Mouse (Mus musculus): ENCODE data around the gene Meltf.
"Not testable (repeated sequence)": the region's sequence is repeated elsewhere in the genome, so short reads cannot be mapped to it uniquely, and the experiment has no call there.

Meltf gene

DNA sequence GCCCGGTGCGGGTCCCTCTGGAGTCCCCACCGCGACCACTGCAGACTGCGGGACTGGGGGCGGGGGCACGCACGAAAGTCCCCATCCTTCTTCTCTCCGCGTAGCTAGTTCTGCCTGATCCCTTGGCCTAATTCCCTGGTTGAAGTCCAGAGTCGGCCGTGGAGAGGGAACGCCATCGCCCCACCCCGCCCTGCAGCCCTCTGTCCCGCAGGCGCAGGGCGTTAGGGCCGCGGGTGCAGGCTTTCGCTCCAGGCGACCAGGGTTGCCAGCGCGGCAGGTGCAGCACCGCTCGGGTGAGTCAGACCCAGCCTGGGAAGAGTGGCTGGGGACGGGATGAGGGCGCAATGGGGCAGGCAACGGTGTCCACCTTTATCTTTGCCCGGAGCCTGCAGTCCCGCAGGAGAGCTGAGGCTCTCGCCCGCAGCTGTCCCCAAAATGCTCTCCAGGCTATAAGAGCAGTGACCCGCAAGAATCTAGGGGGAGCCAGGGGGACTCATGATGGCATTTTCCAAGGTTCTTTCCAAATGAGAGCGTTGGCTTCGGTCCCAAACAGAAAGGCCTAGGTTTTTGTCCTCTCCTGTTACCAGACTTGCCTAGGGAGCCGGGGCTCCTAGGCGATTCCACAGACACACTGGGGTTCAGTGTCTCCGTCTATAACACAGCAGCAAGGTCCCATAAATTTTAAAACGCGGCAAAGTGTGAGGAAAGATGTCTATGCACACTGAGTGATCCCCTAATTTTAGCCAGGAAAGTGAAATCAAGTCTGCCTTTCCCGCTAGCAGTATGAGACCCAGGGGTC, 55.3 kb downstream of the Meltf start, which contains the start of gene Pigz:
TSS of gene Pigz (plus strand) at position 101 of the 799 bp plus-strand sequence.
- DNase-seq (ENCODE audit: low spot score), result no peak

DNA sequence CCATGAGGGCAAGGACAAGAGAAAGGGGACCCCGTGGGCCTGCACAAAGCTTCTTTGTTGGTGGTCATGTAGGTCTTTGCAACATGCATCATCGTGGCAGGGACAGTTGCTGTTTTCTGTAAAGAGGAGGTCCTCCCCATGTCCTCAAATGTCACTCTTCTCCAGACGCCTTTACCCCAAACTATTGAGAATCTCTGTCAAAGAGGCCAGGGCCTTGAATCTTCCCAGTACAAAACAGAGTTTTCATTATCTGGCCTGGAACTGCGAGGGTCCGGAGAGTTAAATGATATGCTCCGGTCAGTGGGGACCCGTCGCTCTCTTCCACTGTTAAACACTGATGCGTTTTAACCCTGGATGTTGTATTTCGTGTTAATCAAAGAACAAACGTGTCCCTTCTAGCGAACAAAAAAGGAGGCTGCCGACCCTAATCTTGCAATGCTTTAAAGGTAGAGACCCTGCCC, 56.0 kb downstream of the Meltf start:
- no peak for DNase-seq (ENCODE audit: low spot score)

DNA sequence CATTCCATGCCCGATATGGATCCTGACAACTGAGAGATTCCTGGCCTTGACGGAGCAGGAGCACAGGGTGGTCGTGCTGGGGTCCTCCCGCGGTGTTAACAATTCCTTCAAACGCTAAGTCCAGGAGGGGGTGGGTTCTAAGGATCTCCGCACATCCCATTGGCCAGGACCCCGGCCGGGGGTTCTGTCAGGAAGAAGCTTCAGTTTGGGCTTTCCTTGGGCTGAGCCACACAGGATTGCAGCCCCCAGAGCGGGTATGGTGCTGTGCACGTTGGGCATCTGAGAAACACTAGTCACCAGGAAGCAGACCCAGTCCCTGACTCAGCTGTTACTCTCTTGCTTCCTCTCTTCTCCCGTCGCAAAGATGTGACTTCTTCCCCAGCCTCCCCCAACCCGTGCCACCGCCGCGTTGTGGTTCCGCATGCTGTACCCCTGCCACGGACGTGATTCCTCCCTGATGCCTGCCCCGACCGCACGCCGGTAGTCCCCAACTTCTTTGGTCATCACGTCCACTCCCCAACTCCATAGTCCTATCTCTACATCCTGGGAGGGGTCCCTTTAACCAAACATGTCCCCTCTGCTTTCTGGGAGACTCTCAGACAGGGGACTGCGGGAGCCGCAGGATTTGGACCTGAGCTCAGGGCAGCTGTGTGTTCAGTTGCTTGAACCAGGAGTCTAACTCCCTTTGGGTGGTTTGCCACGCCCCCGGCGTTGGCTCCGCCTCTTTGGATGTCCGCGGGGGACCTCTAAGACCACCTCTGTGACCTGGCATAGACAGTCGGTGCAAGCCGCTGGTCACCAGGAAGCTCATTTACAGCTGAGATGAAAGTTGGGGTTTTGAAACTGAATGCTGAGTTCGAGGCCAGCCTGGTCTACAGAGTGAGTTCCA, 56.7 kb downstream of the Meltf start:
- no peak for DNase-seq (ENCODE audit: low spot score)

DNA sequence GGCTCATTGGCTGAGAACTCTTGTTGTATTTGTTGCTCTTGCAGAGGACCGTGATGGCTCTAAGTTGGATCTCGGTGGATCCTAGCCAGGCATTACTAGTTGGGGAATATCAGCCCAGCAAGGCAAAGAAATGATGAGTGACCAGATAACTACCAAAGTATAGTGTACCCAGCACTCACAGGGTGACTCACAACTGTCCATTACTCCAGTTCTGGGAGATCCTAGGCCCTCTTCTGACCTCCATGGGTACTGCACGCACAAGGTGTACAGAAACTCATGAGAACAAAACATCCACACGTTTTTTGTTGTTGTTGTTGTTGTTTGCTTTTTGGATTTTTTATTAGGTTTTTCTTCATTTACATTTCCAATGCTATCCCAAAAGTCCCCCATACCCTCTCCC, 58.0 kb downstream of the Meltf start:
- DNase-seq (ENCODE audit: low spot score), result no peak

DNA sequence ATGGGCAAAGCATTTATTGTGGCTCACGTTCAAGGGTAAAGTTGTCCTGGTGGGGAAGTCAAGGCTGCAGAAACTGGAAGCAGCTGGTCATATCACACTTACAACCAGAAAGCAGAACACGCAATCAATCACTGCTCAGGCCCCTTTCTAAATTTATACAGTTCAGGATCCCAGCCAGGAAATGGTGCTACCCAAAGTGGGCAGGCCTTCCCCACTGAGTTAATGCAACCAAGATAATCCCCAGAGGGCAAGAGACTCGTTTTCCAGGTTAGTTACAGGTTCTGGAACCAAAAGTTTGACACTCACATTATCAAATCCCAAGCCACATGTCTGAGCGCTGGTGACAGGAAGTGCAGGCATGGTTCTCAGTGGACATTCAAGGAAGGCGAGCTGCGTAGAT, 60.2 kb downstream of the Meltf start:
- no peak for DNase-seq (ENCODE audit: low spot score)

DNA sequence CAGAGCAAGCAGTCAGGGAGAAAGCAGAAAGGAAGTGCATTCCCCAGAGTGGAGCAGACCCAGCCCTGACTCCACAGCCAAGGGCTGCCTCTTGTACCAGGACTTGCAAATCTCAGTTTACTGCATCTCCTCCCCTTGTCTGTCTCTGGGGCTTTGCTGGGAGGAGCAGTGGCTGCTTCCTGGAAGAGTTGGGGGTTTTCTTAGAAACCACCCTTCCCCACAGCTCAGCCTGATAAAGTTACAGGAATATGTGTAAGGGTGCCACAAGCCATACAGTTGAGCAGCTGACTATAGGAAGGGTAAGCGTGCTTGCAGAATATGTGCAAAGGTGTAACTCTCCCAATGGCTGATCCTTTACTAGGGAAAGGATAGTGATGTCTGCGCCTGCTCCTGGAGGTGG, 62.0 kb downstream of the Meltf start:
- DNase-seq (ENCODE audit: low spot score), result no peak

DNA sequence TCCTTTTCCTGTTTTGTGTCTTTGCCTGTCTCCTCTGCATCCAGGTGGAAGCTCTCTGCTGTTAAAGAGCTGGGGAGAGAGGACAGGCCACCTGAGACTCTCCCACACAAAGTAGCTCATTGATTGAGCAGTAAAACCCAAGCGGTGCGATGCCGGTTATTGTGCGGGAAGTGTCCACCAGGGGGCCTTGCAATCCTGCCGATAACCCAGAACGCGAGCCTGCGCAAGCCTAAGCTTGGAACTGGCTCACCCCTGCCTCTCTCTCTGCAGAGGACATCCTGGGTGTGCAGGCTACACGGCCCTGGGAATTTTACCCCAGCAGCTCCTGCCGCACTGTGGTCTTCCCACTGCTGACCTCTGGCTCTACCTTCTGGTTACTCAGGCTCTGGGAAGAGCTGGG, 65.4 kb downstream of the Meltf start:
- peak; percentile 55 for DNase-seq (ENCODE audit: low spot score)

DNA sequence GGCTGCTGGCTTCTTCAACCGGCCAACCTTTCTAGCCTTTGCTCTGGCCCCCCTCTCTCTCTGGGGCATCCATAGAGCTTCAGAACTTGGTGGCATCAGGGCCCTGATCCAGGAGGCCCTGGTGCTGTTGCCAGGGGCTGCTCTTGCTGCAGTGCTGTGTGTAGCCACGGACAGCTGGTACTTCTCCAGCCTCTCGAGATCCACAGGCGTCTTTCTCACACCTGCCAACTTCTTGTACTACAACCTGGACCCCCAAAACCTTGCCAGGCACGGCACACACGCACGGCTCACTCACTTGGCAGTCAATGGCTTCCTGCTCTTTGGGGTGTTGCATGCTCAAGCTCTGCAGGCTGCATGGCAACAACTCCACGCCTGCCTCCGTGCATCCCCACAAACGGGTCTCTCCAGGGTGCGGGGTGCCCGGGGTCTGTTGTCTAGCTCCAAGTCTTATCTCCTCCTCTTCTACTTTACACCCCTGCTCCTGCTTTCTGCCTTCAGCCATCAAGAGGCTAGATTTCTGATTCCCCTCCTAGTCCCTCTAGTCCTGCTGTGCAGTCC, 66.2 kb downstream of the Meltf start:
- no peak for DNase-seq (ENCODE audit: low spot score)

DNA sequence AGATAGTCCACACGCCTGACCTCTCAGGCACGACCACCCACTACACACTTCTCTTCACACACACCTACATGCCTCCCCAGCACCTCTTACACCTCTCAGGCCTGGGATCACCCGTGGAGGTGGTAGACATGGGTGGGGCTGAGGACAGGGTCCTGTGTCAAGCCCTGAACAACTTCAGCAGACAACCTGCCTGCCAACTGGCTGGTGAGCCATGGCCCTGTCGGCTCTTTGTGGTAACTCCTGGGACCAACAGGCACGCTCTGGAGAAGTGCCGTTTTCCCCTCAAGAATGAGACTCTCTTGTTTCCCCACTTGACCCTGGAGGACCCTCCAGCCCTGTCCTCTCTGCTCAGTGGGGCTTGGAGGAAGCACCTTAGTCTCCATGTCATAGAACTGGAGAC, 66.8 kb downstream of the Meltf start:
- no peak for DNase-seq (ENCODE audit: low spot score)

DNA sequence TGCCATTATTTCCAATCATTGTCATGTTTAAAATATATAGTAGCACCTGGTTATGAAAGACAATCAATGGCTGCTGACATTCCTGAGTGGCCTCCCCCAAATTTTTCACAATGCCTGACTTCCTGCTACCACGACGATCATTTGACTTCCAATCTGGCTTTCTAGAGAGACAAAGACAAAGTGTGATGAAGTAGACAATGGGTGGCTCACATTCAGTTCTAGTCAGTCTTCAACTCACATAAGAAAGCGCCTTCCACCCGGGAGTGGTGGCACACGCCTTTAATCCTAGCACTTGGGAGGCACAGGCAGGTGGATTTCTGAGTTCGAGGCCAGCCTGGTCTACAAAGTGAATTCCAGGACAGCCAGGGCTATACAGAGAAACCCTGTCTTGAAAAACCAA, 67.4 kb downstream of the Meltf start:
- not testable (repeated sequence) for DNase-seq (ENCODE audit: low spot score)

DNA sequence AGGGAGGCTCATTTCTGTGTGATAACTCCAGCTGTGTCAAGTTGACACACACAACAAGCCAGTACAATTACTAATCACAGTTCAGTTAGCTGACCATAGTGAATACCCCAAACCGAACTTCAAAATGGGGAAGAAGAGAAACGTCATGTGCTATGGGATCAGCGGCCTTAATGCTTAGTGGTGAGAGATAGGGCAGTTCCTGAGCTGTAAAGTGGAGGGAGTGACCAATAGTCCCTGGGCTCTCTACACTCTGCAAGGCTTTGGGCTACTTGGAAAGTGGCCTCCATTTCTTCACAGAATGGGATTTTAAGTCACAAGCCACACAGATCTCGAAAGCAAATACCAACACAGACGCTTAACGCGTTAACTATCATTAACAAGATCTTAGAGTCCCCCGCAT, 68.7 kb downstream of the Meltf start:
- DNase-seq (ENCODE audit: low spot score), result no peak

DNA sequence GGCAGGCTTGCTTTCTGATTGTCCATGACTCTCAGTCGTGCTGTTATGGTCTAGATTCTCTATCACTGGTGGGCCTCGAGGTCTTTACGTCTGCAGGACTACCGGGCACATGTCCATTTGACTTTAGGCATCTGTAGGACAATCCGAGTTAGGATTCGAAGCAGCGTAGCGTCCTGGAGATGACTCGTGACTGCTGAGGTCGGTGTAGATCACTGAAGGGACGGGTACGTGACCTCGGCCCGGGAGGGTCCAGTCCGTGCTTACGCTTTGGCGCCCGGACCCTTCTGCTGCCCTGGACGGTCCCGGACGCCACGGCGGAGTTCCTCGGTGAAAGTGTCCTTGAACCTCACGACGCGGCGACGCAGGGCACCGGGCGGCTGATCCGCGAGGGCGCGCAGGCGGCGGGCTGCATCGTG, 69.3 kb downstream of the Meltf start:
- DNase-seq (ENCODE audit: low spot score), result no peak

DNA sequence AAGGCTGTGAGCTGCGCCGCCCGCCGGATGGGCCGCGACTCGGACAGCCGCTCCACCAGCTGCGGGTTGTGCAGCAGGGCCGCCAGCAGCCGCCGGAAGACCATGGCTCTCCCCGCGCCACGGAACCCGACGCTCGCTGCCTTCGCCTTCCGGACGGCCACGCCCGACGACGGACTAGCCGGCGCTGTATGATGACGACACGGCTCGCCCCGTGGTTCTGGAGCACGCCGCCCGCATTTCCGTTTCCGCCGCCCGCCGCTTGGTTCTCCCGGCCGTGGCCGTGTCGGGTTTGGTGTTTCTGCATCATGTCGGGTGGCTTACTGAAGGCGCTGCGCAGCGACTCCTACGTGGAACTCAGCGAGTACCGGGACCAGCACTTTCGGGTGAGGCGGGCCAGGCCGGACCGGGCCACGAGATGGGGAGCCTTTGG, 69.8 kb downstream of the Meltf start, which contains the start of the genes 0610012G03Rik and Ncbp2:
TSS of gene 0610012G03Rik (minus strand) at position 150 of the 430 bp plus-strand sequence.
TSS of gene Ncbp2 (plus strand) at position 169 of the 430 bp plus-strand sequence.
- DNase-seq (ENCODE audit: low spot score), result peak; percentile 94
